Mouse (Mus musculus) kidney, postnatal 0 days (tissue): ENCODE results near the gene Qprt. TPM values are rescaled to one million over a fixed set of nuclear protein-coding genes. Genes with fewer than 3 reads are reported as not detected.
A peak's percentile ranks its signal among the peaks of the same experiment; 100 is the strongest.

ENCODE experiments used
- ATAC-seq: fragments of 200-750 bp; cut with Nextera tagmentation; replicated peaks from 2 replicates; pipeline ENCODE4 v1.8.0; 2017; ENCODE audit warnings: low read depth, moderate number of reproducible peaks, moderate TSS enrichment, moderate library complexity; ENCODE audit not compliant: low FRiP score
- DNase-seq: peaks from one replicate; pipeline ENCODE4 v3.0.0-alpha.2; 2016; ENCODE audit warnings: low spot score
- H3K27ac ChIP-seq: fragments of 300-500 bp; sonication (generic); 2 replicates; pipeline ENCODE4 v1.5.1; 2014; ENCODE audit warnings: mild to moderate bottlenecking
- H3K27me3 ChIP-seq: fragments of 300-500 bp; sonication (generic); 2 replicates; pipeline ENCODE4 v1.6.1; 2014; ENCODE audit warnings: low read length, mixed read lengths; ENCODE audit not compliant: insufficient read depth
- H3K36me3 ChIP-seq: fragments of 300-500 bp; sonication (generic); 2 replicates; pipeline ENCODE4 v1.6.1; 2014; ENCODE audit warnings: low read length, mixed read lengths; ENCODE audit not compliant: insufficient read depth
- H3K4me1 ChIP-seq: fragments of 300-500 bp; sonication (generic); replicated peaks from 2 replicates; pipeline ENCODE4 v1.6.1; 2014; ENCODE audit warnings: antibody characterized with exemption, low read length, mixed read lengths; ENCODE audit not compliant: insufficient read depth
- H3K4me2 ChIP-seq: fragments of 300-500 bp; sonication (generic); 2 replicates; pipeline ENCODE4 v1.6.1; 2014; ENCODE audit warnings: mild to moderate bottlenecking, low read length, moderate library complexity, mixed read lengths
- H3K4me3 ChIP-seq: fragments of 300-500 bp; sonication (generic); replicated peaks from 2 replicates; pipeline ENCODE4 v1.5.1; 2014; ENCODE audit warnings: low read depth, low read length
- H3K9ac ChIP-seq: fragments of 300-500 bp; sonication (generic); 2 replicates; pipeline ENCODE4 v1.6.1; 2014; ENCODE audit warnings: low read depth, low read length
- H3K9me3 ChIP-seq: fragments of 300-500 bp; sonication (generic); replicated peaks from 2 replicates; pipeline ENCODE4 v1.6.1; 2016; ENCODE audit warnings: low read length, inconsistent platforms, mixed read lengths
- CTCF ChIP-seq: IDR thresholded peaks from 2 replicates; pipeline ENCODE4 v1.5.1; 2016; ENCODE audit warnings: antibody characterized with exemption, low read depth, mild to moderate bottlenecking, moderate library complexity
- WGBS: fragments of 180-500 bp; shearing (Covaris S2); extraction: QIAGEN DNeasy Blood & Tissue Kit; methylation state at CpG from one replicate; pipeline ENCODE4 v1.1.7; 2014; 5-methylcytosine and 5-hydroxymethylcytosine counted together
- polyA plus RNA-seq: library from polyadenylated mRNA; unstranded; fragments of >200 nt; fragmentation: Nextera tagmentation; extraction: Ambion mirVana; gene quantifications from 2 replicates; pipeline ENCODE4 v1.2.1, GENCODE M21; 2015

Qprt gene
- polyA plus RNA-seq, 1 experiment from 2014 or later = 37.4 TPM

GRCm38 (mm10) chr7:127102148-127102547 is 19.9 kb downstream of the Qprt start:
- no peaks in the 10 kb centered on the region for H3K36me3 ChIP-seq
- H3K27ac ChIP-seq = no peak overlapping the region
- ATAC-seq (no peak), DNase-seq (no peak)
- H3K4me1 ChIP-seq = no peaks in the 10 kb centered on the region
- no peak for TF ChIP-seq CTCF
- H3K4me2 ChIP-seq = no peak overlapping the region
- H3K4me3 ChIP-seq = no peak overlapping the region
- 73% methylated on average over 6 of the region's 6 CpGs for WGBS
- H3K27me3 ChIP-seq = no peaks in the 10 kb centered on the region
- H3K9me3 ChIP-seq = no peaks in the 10 kb centered on the region
- no peak overlapping the region for H3K9ac ChIP-seq

DNA sequence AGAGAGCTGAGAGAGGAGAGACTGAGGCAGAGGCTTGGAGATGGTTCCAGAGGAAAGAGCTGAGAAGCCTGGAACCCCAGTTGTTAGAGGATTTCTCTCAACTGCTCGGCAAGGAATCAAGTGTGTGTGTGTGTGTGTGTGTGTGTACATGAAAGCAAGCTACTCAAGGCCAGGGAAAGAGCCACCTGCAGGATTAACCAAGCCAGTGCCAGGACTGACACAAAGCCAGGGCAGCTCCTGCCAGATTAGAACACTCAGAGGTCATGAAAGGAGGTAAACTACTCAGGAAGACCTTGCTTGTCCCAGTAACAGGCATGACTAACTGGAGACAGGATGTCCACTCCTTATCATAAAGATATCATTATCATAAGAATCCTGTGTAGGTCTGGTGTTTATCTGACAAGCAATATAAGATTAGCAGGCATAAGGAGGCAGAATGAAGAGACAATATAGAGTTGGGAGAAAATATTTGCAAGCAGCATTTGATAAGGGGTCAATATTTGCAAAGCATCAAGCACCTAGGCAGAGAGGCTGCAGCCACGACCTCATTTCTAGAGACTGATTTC is 20.5 kb downstream of the Qprt start:
- H3K9ac ChIP-seq = no peak overlapping the region
- no peaks in the 10 kb centered on the region for H3K27me3 ChIP-seq
- no peaks in the 10 kb centered on the region for H3K9me3 ChIP-seq
- ATAC-seq (no peak), DNase-seq (no peak)
- no peaks in the 10 kb centered on the region for H3K4me1 ChIP-seq
- no peaks in the 10 kb centered on the region for H3K36me3 ChIP-seq
- H3K4me3 ChIP-seq = no peak overlapping the region
- H3K4me2 ChIP-seq = no peak overlapping the region
- H3K27ac ChIP-seq = no peak overlapping the region
- 35% methylated on average over 2 of the region's 2 CpGs for WGBS
- peak; percentile 24; the same call in 1 of the 2 replicates for TF ChIP-seq CTCF

DNA sequence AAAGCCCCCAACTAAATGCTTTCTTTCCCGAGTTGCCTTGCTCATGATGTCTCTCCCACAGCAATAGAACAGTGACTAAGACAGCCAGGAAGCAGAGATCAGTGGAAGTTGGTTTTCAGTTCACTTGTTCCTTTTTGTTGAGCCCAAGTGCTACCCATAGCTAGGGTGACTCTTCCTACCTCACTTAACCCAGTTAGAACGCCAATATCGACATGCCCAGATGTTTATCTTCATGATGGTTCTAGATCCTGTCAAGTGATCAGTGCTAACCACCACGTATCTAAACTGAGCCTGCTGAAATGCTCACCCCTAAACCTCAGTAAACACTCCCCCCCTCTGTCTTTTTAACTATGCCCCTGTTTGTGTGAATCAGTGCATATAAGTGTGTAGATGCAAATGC is 22.5 kb downstream of the Qprt start:
- H3K27ac ChIP-seq = no peak overlapping the region
- no peaks in the 10 kb centered on the region for H3K4me1 ChIP-seq
- DNase-seq = no peak
- no peaks in the 10 kb centered on the region for H3K27me3 ChIP-seq
- no peaks in the 10 kb centered on the region for H3K9me3 ChIP-seq
- WGBS = 84% methylated on average over 4 of the region's 4 CpGs
- H3K4me3 ChIP-seq = no peak overlapping the region
- no peak for ATAC-seq
- H3K9ac ChIP-seq = no peak overlapping the region
- no peaks in the 10 kb centered on the region for H3K36me3 ChIP-seq
- H3K4me2 ChIP-seq = no peak overlapping the region
- no peak for TF ChIP-seq CTCF

- no peak overlapping the region for H3K27ac ChIP-seq
- no peaks in the 10 kb centered on the region for H3K4me1 ChIP-seq
- H3K36me3 ChIP-seq = no peaks in the 10 kb centered on the region
- H3K9ac ChIP-seq = no peak overlapping the region
- H3K4me3 ChIP-seq = no peak overlapping the region
- H3K9me3 ChIP-seq = no peaks in the 10 kb centered on the region
- WGBS = 89% methylated on average over 4 of the region's 4 CpGs
- TF ChIP-seq CTCF = no peak
- ATAC-seq (no peak), DNase-seq (no peak)
- no peaks in the 10 kb centered on the region for H3K27me3 ChIP-seq
- no peak overlapping the region for H3K4me2 ChIP-seq
These were observed 23.1 kb downstream of the Qprt start for GRCm38 (mm10) chr7:127098950-127099349.

DNA sequence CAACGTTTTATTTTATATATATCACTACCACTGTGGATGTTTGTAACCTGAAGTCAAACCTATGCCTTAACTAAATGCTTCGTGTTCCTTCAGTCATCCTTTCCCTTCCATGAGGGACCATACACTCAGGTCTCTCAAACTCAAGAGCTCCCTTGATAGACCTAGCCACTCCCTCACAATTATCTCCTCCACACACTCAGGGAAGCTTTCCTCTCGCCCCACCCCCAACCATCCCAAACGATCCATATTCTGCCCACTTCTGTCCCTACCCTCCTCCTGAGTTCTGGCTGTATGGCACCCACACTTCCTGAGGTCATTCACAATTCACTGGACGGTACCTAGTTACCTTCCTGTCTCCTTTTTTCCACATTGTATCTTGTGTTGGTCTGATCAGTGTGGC is 23.5 kb downstream of the Qprt start:
- ATAC-seq (no peak), DNase-seq (no peak)
- no peaks in the 10 kb centered on the region for H3K27me3 ChIP-seq
- no peaks in the 10 kb centered on the region for H3K9me3 ChIP-seq
- H3K4me1 ChIP-seq = no peaks in the 10 kb centered on the region
- no peak overlapping the region for H3K27ac ChIP-seq
- no peak for TF ChIP-seq CTCF
- no peak overlapping the region for H3K4me2 ChIP-seq
- H3K36me3 ChIP-seq = no peaks in the 10 kb centered on the region
- no peak overlapping the region for H3K4me3 ChIP-seq
- 82% methylated on average over 5 of the region's 5 CpGs for WGBS
- H3K9ac ChIP-seq = no peak overlapping the region

DNA sequence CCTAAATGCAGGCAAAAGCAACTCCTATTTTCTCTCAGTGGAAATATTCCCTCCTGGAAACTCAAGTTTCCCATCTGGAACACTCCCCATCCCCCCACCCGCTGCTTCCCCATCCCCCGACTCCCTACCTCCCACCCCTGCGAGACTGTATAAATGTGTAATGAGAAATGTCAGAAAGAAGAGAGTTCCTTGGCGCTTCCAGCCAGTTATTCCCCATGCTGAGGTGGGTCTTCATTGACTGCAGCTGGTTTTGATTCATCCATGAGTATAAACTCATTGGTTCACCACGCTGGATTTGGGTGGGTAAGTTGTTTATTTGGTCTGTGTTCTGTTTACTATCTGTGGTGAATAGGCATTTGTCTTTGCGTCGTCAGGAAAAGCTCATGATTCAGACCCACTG is 25.6 kb downstream of the Qprt start:
- TF ChIP-seq CTCF = no peak
- WGBS = 72% methylated on average over 7 of the region's 7 CpGs
- Histone ChIP-seq H3K9ac (no peak overlapping the region), H3K9me3 (no peaks in the 10 kb centered on the region), H3K27ac (no peak overlapping the region), H3K27me3 (no peaks in the 10 kb centered on the region), H3K4me3 (no peak overlapping the region), H3K4me2 (no peak overlapping the region), H3K4me1 (peaks cover 2% of the 10 kb centered on the region; the same call in 1 of the 2 replicates), H3K36me3 (no peaks in the 10 kb centered on the region)
- no peak for ATAC-seq
- DNase-seq = no peak

- no peak for DNase-seq
- Histone ChIP-seq H3K27me3 (no peaks in the 10 kb centered on the region), H3K4me2 (no peak overlapping the region), H3K36me3 (no peaks in the 10 kb centered on the region), H3K4me3 (no peak overlapping the region), H3K9ac (no peak overlapping the region), H3K9me3 (no peaks in the 10 kb centered on the region), H3K4me1 (peaks cover 9% of the 10 kb centered on the region; the same call in 1 of the 2 replicates), H3K27ac (no peak overlapping the region)
- 70% methylated on average over 3 of the region's 3 CpGs for WGBS
- no peak for TF ChIP-seq CTCF
- ATAC-seq = no peak
These were observed 28.1 kb downstream of the Qprt start for GRCm38 (mm10) chr7:127093914-127094313.
